Mouse (Mus musculus) large intestine, adult 2 months (tissue): ENCODE measurements at regions not wholly inside any gene's neighbourhood (a gene's known extent, or its start where the extent isn't known, plus 50 kb on each side); places are given as distances from the start of the nearest gene placed in this dataset.

ENCODE experiments used
- DNase-seq: peaks from one replicate; pipeline ENCODE4 v3.0.0-alpha.2; 2012; ENCODE audit warnings: low read depth, low spot score
- WGBS: fragments of 180-500 bp; shearing (Covaris S2); methylation state at CpG from one replicate; pipeline ENCODE4 v1.1.7; 2018; 5-methylcytosine and 5-hydroxymethylcytosine counted together

DNA sequence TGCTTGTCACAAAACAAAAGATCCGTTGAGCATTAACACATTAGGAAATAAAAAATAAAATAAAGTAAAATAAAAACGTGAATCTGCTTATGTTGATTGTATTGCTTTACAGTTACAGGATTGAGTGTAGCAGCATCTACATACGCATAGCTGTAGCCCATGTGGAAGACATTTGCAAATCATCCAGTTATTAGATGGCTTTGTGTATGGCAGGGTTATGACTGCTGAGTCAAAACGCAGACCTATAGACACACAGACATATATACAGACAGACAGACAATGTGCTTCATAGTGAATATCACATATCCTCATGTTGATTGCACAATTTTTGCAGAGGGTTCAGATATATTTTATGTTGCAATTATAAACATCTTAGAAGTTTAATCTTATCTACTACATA lies 64.5 kb downstream of the Gm11146 start:
- DNase-seq: no peak
- WGBS: 83% methylated on average over 4 of the region's 4 CpGs

- WGBS: 79% methylated on average over 10 of the region's 10 CpGs
- no peak for DNase-seq
Observed at GRCm38 (mm10) chr16:77536746-77537145, 65.1 kb downstream of the Gm11146 start.

DNA sequence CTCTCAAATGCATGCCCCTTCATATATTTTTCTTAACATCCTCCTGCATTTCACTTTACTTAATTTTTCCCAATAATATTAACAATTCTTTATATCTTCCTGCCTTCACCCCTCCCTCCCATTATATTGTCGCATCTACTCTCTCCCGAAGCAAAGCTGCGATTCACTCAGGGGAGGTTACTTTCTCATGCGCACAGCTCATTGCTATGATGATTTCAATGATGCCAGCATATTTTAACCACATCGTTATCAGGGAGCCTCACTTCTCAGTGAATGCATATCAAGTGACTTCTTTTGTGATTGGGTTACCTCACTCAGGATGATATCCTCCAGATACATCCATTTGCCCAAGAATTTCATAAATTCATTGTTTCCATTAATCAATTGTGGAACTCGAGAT lies 65.6 kb downstream of the Gm11146 start:
- DNase-seq: no peak
- WGBS: 83% methylated on average over 6 of the region's 6 CpGs

DNA sequence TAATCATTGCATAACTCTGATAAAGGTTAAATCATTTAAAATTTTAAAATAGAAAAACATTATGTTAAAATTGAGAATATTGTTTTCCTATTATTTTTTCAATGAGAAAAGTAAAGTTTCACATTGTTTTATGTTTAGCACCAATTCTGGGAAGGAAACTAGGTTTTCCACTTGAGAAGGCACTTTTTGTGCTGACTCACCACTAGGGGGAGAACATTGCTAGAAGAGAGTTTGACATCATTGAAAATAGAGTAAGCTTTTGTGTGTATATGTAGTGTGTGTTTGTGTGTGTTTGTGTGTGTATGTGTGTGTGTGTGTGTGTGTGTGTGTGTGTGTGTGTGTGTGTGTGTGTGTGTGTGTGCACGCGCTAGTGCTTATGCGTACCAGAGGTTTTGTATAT lies 66.9 kb downstream of the Gm11146 start:
- DNase-seq: no peak
- WGBS: 95% methylated on average over 3 of the region's 3 CpGs

DNA sequence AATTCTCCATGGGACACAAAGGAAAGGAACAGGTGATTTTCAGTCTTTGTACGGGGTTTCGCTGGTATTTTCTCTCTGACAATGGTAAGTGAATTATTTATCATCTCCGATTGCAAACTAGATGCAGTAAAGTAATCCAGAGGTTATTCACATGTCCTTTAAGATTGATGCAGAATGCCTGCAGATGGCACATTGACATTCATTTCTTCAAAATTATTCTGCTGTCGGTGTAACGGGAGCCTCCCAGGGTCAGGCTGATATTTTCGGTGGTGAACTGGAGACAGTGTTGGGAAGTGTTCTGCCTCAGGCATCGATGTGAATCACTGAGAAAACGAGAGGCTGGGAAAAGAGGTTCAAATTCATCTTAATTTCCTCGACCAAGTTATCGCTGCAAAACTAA lies 70.3 kb downstream of the Gm11146 start:
- no peak for DNase-seq
- WGBS: 93% methylated on average over 10 of the region's 10 CpGs

DNA sequence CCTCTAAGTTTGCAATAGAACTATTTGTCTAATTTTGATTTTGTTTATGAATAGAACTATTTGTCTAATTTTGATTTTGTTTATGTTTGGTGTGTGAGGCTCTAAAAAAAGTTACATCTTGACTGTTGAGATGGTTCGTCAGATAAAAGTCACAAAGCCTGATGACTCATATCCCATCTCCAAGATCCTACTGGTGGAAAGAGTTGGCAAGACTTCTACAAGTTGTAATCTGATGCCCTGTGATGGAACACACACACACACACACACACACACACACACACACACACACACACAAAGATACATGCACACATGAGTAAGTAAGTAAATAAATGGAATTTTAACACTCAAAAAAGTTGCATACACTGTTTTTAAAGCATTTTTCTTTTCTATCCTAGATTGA lies 73.9 kb downstream of the Gm11146 start:
- WGBS: 32% methylated on average over 1 of the region's 1 CpGs
- no peak for DNase-seq

- DNase-seq: no peak
- 79% methylated on average over 3 of the region's 3 CpGs for WGBS
Observed at GRCm38 (mm10) chr16:77514606-77515005, 87.3 kb downstream of the Gm11146 start.

GRCm38 (mm10) chr16:77503556-77503955 lies 98.3 kb downstream of the Gm11146 start:
- 76% methylated on average over 5 of the region's 5 CpGs for WGBS
- no peak for DNase-seq

- WGBS: 73% methylated on average over 5 of the region's 5 CpGs
- DNase-seq: no peak
Observed at GRCm38 (mm10) chr16:77502916-77503315, 99.0 kb downstream of the Gm11146 start.

- DNase-seq: no peak
- 77% methylated on average over 3 of the region's 3 CpGs for WGBS
Observed at GRCm38 (mm10) chr16:77502026-77502425, 99.9 kb downstream of the Gm11146 start.

DNA sequence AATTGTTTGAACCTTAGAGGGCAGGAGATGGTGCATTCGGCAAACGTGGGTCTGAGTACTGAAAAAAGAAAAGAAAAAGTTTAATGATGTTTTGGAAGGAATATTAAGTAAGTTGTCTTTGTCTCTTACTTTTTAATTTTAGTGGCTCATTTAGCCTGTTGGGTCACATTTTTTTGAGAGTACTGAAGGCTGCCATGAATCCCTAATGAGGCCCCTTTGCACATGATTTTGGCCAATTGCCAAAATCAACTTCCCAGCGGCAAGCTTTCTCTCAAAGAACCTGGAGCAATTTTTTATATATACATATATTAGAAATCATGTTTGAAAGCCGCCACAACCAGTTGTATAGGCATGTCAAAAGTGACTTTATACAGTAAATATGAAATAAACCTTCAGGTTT lies 100.9 kb downstream of the Gm11146 start:
- WGBS: 39% methylated on average over 4 of the region's 4 CpGs
- no peak for DNase-seq

DNA sequence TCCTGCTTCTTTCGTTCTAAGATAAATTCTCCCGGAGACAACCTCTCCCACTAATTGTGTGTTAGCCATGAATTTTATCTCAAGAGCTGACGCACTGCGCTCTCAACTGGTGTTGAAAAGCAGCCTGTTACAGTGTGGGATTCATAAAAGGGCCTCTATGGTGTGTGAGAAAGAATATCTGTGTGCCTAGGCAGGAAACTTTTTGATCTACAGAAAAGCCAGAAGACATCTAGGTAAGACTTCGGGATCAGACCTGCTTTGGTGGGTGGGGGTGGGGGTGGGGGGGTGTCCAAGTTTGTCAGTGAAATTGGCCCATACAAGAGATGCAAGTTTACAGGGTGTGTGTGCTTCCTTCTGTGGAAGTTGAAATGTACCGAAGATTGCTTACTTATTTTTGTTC lies 101.5 kb downstream of the Gm11146 start:
- WGBS: 64% methylated on average over 6 of the region's 6 CpGs
- no peak for DNase-seq

DNA sequence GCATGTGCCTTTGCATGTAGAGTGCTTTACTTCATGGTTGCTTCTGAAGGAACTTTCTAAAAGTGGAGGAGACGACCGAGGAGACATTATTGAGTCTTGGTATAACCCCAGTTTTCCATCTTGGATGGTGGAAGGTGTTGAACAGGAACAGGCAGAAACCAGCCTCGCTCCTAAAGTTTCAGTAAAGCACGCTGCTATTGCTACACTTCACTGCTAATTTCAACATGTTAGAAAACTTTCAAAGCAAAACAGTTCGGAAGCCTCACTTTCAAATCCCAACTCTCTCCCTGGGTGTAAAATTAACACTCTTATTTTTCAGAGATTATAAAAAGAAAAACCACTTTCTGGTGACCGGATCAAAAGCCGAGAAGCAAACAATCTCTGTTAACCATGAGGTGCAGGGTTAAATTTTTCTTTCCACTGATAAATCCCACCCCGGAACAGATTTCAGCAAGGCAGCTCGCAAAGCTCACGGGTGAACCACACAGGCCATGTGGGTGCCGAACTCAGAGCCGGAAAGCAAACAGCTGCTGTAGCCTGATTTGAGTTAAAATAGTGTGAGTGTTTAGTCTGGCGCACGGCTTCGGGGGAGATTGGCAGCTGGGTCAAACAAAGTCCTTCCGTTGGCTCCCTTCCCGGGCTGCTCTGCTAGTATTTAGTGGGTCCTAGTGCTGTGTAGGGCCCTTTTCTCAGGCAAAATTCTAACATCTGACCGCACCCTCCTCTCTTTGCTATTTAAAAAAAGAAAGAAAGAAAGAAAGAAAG lies 102.2 kb downstream of the Gm11146 start:
- 54% methylated on average over 18 of the region's 18 CpGs for WGBS
- DNase-seq: no peak

DNA sequence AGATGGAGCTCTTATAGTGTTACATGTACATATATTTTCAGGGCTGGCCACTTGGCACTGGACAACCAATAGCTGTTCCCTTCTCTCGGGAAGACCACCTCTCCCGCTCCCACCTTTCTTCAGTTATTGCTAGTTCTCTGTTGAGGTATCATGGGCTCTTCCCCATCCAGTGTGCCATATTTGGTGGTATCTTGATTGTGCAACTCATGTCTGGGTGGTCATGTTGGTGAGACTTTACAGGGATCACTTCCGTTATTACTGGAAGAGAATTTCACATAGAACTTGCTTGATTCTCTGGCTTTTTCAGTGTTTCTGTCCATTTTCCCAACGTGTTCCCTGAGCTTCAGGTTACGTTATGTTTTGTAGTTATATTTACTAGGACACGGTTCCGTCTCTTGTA lies 106.6 kb downstream of the Gm11146 start:
- WGBS: 91% methylated on average over 7 of the region's 7 CpGs
- DNase-seq: no peak

DNA sequence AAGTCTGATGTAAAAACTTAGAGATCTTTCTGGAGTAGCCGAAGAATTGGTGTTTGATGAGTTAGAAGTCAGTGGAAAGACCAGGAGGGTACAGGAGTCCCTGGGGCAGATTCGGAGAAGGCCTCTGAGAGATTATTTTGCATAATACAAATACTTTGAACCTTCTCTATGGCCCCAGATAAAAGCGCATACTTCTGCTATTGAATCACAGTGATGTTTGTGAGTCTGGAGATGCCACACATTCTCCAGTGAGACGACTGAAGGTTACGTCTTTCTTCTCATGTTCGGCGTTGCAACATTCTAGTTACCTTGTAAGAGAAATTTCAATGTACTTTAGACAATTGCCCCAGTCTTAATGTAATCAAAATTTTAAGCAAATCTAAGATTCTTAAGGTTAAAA lies 107.9 kb downstream of the Gm11146 start:
- WGBS: 82% methylated on average over 7 of the region's 7 CpGs

DNA sequence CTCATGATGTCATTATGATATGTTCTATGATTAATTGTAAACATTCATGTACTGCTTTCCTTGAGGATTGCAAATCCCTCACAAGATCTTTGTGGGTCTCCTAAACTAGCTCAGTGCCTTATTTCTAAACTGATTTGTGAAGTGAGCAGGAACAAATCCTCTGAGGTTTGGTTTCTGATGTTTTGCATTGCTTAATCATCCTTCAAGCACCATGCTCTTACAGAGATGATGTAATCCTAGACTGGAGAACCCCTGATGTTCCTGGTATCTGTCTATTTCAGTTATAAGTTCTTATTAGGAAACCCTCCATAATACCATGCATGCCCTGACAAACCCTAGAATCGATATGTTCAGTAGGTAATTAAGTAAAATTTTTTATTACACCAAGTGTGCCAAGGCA lies 113.7 kb downstream of the Gm11146 start:
- DNase-seq: no peak
- 81% methylated on average over 1 of the region's 1 CpGs for WGBS

More for the DNA sequence above, 107.9 kb downstream of the Gm11146 start:
- no peak for DNase-seq

- 66% methylated on average over 7 of the region's 7 CpGs for WGBS
- no peak for DNase-seq
Observed at GRCm38 (mm10) chr16:77479812-77480211, 122.1 kb downstream of the Gm11146 start.

GRCm38 (mm10) chr16:77471868-77472267 lies 130.0 kb downstream of the Gm11146 start:
- WGBS: 94% methylated on average over 3 of the region's 3 CpGs
- DNase-seq: no peak

DNA sequence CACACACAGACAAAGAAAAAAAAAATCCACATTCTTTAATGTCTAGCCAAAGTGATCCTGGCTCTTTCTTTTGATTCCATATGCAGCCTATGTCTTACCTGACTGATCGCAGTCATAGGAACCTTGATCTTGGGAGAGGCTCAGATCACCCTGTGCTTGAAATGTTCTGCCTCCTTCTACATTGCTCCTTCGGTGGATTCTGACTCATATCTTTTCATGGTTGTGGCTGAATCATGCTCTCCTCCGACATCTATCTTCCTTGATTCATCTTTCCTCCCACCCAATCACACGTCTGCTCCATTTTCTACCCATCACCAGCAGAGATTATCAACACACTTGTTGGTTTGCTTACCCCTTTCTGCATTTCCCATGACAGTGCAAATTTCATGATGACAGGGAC lies 132.0 kb downstream of the Gm11146 start:
- DNase-seq: no peak
- WGBS: 73% methylated on average over 4 of the region's 4 CpGs

DNA sequence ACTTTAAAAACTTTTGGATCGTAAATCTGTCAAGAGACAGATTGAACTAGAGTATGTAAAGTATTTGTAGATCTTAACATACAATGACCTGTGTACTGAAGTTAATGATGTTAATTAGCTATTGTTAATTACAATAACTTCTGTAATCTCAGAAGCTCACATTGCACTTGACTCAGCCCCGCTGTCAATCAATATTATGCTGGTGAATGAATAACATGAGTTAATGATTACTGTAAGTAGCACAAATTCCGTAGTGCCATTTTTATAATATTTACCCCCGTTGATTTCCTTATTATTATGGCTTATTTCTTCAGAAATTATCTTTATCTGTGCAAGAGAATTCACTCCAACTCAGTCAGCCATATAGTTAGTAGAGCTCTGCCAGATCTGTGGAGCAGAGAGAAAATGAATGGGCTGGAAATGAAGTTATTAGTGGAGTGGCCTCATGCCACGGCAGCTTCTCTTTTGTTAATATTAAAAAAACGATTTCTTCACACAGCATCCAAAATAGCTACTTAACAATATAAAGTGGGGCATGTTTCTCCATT lies 132.5 kb downstream of the Gm11146 start:
- DNase-seq: no peak
- WGBS: 51% methylated on average over 6 of the region's 6 CpGs

- DNase-seq: no peak
- WGBS: 83% methylated on average over 12 of the region's 12 CpGs
Observed at GRCm38 (mm10) chr16:77467216-77467615, 134.7 kb downstream of the Gm11146 start.

- WGBS: 88% methylated on average over 6 of the region's 6 CpGs
- DNase-seq: no peak
Observed at GRCm38 (mm10) chr16:77464623-77465022, 137.3 kb downstream of the Gm11146 start.
